Mouse (Mus musculus): ENCODE results near the gene Mtor. TPM values are rescaled to one million over a fixed set of nuclear protein-coding genes. Genes with fewer than 3 reads are reported as not detected.

Mtor gene
- polyA plus RNA-seq, 1 experiment: 41.1 TPM

- TF ChIP-seq CTCF (IDR thresholded peaks at IDR 0.05; ENCODE audit: borderline replicate concordance, extremely low read depth, insufficient read depth, insufficient read length): no peak
- DNase-seq (ENCODE audit: low read depth): no peak
These were observed 20.0 kb downstream of the Mtor start for GRCm38 (mm10) chr4:148468396-148468795.

- no peak for DNase-seq (ENCODE audit: low read depth)
- TF ChIP-seq CTCF (IDR thresholded peaks at IDR 0.05; ENCODE audit: borderline replicate concordance, extremely low read depth, insufficient read depth, insufficient read length) (no peak), POLR2A (IDR thresholded peaks at IDR 0.05; ENCODE audit: borderline replicate concordance, extremely low read depth, insufficient read depth, insufficient read length, poor library complexity, severe bottlenecking) (no peak)
These were observed 21.3 kb downstream of the Mtor start for GRCm38 (mm10) chr4:148469487-148470252.

GRCm38 (mm10) chr4:148471363-148471806 lies 23.0 kb downstream of the Mtor start:
- DNase-seq (ENCODE audit: low read depth): peak; percentile 27
- no peak for TF ChIP-seq POLR2A (IDR thresholded peaks at IDR 0.05; ENCODE audit: borderline replicate concordance, extremely low read depth, insufficient read depth, insufficient read length, poor library complexity, severe bottlenecking)
- no peak for TF ChIP-seq CTCF (IDR thresholded peaks at IDR 0.05; ENCODE audit: borderline replicate concordance, extremely low read depth, insufficient read depth, insufficient read length)

- TF ChIP-seq POLR2A (IDR thresholded peaks at IDR 0.05; ENCODE audit: borderline replicate concordance, extremely low read depth, insufficient read depth, insufficient read length, poor library complexity, severe bottlenecking) (no peak), CTCF (IDR thresholded peaks at IDR 0.05; ENCODE audit: borderline replicate concordance, extremely low read depth, insufficient read depth, insufficient read length) (no peak)
- DNase-seq (ENCODE audit: low read depth): no peak
These were observed 24.2 kb downstream of the Mtor start for GRCm38 (mm10) chr4:148472436-148473174.

- TF ChIP-seq CTCF (IDR thresholded peaks at IDR 0.05; ENCODE audit: borderline replicate concordance, extremely low read depth, insufficient read depth, insufficient read length) (no peak), POLR2A (IDR thresholded peaks at IDR 0.05; ENCODE audit: borderline replicate concordance, extremely low read depth, insufficient read depth, insufficient read length, poor library complexity, severe bottlenecking) (no peak)
- no peak for DNase-seq (ENCODE audit: low read depth)
These were observed 25.1 kb downstream of the Mtor start for GRCm38 (mm10) chr4:148473496-148473895.

- TF ChIP-seq POLR2A (IDR thresholded peaks at IDR 0.05; ENCODE audit: borderline replicate concordance, extremely low read depth, insufficient read depth, insufficient read length, poor library complexity, severe bottlenecking) (no peak), CTCF (IDR thresholded peaks at IDR 0.05; ENCODE audit: borderline replicate concordance, extremely low read depth, insufficient read depth, insufficient read length) (no peak)
- DNase-seq (ENCODE audit: low read depth): no peak
These were observed 31.8 kb downstream of the Mtor start for GRCm38 (mm10) chr4:148480245-148480644.

GRCm38 (mm10) chr4:148481557-148482168 lies 33.3 kb downstream of the Mtor start:
- no peak for TF ChIP-seq POLR2A (IDR thresholded peaks at IDR 0.05; ENCODE audit: borderline replicate concordance, extremely low read depth, insufficient read depth, insufficient read length, poor library complexity, severe bottlenecking)
- no peak for TF ChIP-seq CTCF (IDR thresholded peaks at IDR 0.05; ENCODE audit: borderline replicate concordance, extremely low read depth, insufficient read depth, insufficient read length)
- peak; percentile 52 for DNase-seq (ENCODE audit: low read depth)

GRCm38 (mm10) chr4:148484511-148484910 lies 36.1 kb downstream of the Mtor start:
- TF ChIP-seq CTCF (IDR thresholded peaks at IDR 0.05; ENCODE audit: borderline replicate concordance, extremely low read depth, insufficient read depth, insufficient read length) (no peak), POLR2A (IDR thresholded peaks at IDR 0.05; ENCODE audit: borderline replicate concordance, extremely low read depth, insufficient read depth, insufficient read length, poor library complexity, severe bottlenecking) (no peak)
- no peak for DNase-seq (ENCODE audit: low read depth)

- no peak for TF ChIP-seq CTCF (IDR thresholded peaks at IDR 0.05; ENCODE audit: borderline replicate concordance, extremely low read depth, insufficient read depth, insufficient read length)
- no peak for DNase-seq (ENCODE audit: low read depth)
These were observed 39.4 kb downstream of the Mtor start for GRCm38 (mm10) chr4:148487841-148488240.

- no peak for TF ChIP-seq POLR2A (IDR thresholded peaks at IDR 0.05; ENCODE audit: borderline replicate concordance, extremely low read depth, insufficient read depth, insufficient read length, poor library complexity, severe bottlenecking)
- TF ChIP-seq CTCF (IDR thresholded peaks at IDR 0.05; ENCODE audit: borderline replicate concordance, extremely low read depth, insufficient read depth, insufficient read length): no peak
- DNase-seq (ENCODE audit: low read depth): peak; percentile 68
These were observed 42.1 kb downstream of the Mtor start for GRCm38 (mm10) chr4:148490502-148490901.

- peak; percentile 54 for DNase-seq (ENCODE audit: low read depth)
- peak; percentile 9; the same call in 1 of the 2 replicates for TF ChIP-seq CTCF (IDR thresholded peaks at IDR 0.05; ENCODE audit: borderline replicate concordance, extremely low read depth, insufficient read depth, insufficient read length)
- TF ChIP-seq POLR2A (IDR thresholded peaks at IDR 0.05; ENCODE audit: borderline replicate concordance, extremely low read depth, insufficient read depth, insufficient read length, poor library complexity, severe bottlenecking): no peak
These were observed 43.0 kb downstream of the Mtor start for GRCm38 (mm10) chr4:148491448-148491847.

Measured in brain, embryonic 14.5 days (tissue).